Mouse (Mus musculus) forebrain, embryonic 16.5 days (tissue): Measurements from ENCODE around the gene Gm2431. TPM values are rescaled to one million over a fixed set of nuclear protein-coding genes. Genes with fewer than 3 reads are reported as not detected.
"Not testable (repeated sequence)": the region's sequence is repeated elsewhere in the genome, so short reads cannot be mapped to it uniquely, and the experiment has no call there.

ENCODE experiments used
- ATAC-seq: fragments of 200-750 bp; cut with Nextera tagmentation; 2 replicates; pipeline ENCODE4 v1.8.0; 2017; ENCODE audit warnings: mild to moderate bottlenecking, moderate library complexity
- H3K27ac ChIP-seq: fragments of 300-500 bp; sonication (generic); 2 replicates; pipeline ENCODE4 v1.5.1; 2014; ENCODE audit warnings: low read length, control low read depth
- H3K27me3 ChIP-seq: fragments of 300-500 bp; sonication (generic); replicated peaks from 2 replicates; pipeline ENCODE4 v1.6.1; 2014; ENCODE audit warnings: low read length; ENCODE audit not compliant: control insufficient read depth, insufficient read depth
- H3K36me3 ChIP-seq: fragments of 300-500 bp; sonication (generic); 2 replicates; pipeline ENCODE4 v1.6.1; 2014; ENCODE audit not compliant: control insufficient read depth, insufficient read depth
- H3K4me1 ChIP-seq: fragments of 300-500 bp; sonication (generic); replicated peaks from 2 replicates; pipeline ENCODE4 v1.6.1; 2014; ENCODE audit warnings: low read length; ENCODE audit not compliant: control insufficient read depth, insufficient read depth
- H3K4me2 ChIP-seq: fragments of 300-500 bp; sonication (generic); 2 replicates; pipeline ENCODE4 v1.6.1; 2014; ENCODE audit warnings: mild to moderate bottlenecking, low read length, control low read depth
- H3K4me3 ChIP-seq: fragments of 300-500 bp; sonication (generic); replicated peaks from 2 replicates; pipeline ENCODE4 v1.5.1; 2014; ENCODE audit warnings: mild to moderate bottlenecking, low read length, control low read depth
- H3K9ac ChIP-seq: fragments of 300-500 bp; sonication (generic); replicated peaks from 2 replicates; pipeline ENCODE4 v1.6.1; 2014; ENCODE audit warnings: low read depth, low read length, control low read depth
- H3K9me3 ChIP-seq: fragments of 300-500 bp; sonication (generic); 2 replicates; pipeline ENCODE4 v1.6.1; 2016; ENCODE audit warnings: low read length; ENCODE audit not compliant: control insufficient read depth
- WGBS: fragments of 180-500 bp; shearing (Covaris S2); extraction: QIAGEN DNeasy Blood & Tissue Kit; methylation state at CpG from one replicate; pipeline ENCODE4 v1.1.7; 2014; 5-methylcytosine and 5-hydroxymethylcytosine counted together
- polyA plus RNA-seq: library from polyadenylated mRNA; unstranded; fragments of >200 nt; fragmentation: Nextera tagmentation; extraction: Ambion mirVana; gene quantifications from 2 replicates; pipeline ENCODE4 v1.2.1, GENCODE M21; 2015

Gene Gm2431
- not detected in 2 replicates for polyA plus RNA-seq

DNA sequence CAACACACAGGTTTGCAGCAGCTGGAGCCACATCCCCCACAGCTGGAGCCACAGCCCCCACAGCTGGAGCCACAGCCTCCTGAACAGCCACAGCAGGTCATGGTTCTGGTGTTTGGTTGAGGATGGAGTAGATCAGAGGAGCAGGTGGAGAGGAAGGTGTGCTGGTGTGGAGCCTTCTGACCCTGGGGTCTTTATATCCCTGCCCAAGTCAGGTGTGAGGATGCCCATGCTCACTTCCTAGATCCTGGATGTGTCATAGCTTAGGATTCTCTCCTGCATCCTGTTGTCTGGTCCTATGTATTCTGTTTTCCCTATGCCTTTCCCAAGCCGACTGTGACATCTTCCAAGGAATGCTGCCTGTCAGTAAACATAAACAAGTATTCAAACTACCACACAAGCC lies at the start of gene Gm2431:
TSS of gene Gm2431 (minus strand) at position 101 of the 400 bp plus-strand sequence.
- H3K4me3 ChIP-seq, H3K9me3 ChIP-seq, H3K9ac ChIP-seq, H3K4me2 ChIP-seq, H3K27me3 ChIP-seq, H3K4me1 ChIP-seq, H3K36me3 ChIP-seq, ATAC-seq, H3K27ac ChIP-seq: not testable (repeated sequence)
- 55% methylated on average over 1 of the region's 1 CpGs for WGBS

DNA sequence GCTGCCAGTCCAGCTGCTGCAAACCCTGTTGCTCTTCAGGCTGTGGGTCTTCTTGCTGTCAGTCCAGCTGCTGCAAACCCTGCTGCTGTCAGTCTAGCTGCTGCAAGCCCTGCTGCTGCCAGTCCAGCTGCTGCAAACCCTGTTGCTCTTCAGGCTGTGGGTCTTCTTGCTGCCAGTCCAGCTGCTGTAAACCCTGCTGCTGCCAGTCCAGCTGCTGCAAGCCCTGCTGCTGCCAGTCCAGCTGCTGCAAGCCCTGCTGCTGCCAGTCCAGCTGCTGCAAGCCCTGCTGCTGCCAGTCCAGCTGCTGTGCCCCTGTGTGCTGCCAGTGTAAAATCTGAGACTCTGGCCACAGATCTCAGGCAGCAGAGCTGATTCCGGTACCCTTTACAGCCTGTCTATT lies 45.8 kb upstream of the Gm2431 start:
- ATAC-seq, result not testable (repeated sequence)

DNA sequence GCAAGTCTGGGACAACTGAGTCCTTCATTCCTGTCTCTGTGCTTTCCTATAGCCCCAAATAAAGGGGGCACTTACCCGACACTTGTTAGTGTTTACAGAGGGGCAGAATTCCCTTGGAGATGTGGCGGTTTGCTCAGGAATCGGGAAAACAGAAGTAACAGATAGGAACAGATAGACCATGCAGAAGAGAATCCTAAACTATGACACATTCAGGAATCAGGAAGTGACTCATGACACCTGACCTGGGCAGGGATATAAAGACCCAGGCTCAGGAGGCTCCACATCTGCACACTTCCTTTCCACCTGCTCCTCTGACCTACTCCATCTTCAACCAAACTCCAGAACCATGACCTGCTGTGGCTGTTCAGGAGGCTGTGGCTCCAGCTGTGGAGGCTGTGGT lies 45.1 kb upstream of the Gm2431 start, which contains the start of gene Krtap5-4:
TSS of gene Krtap5-4 (plus strand) at position 301 of the 400 bp plus-strand sequence.
- no peaks in the 10 kb centered on the region for H3K27me3 ChIP-seq
- no peaks in the 10 kb centered on the region for H3K4me1 ChIP-seq
- H3K27ac ChIP-seq, result no peak within 1 kb of the TSS
- H3K9ac ChIP-seq, result no peak within 1 kb of the TSS
- no peaks in the 10 kb centered on the region for H3K36me3 ChIP-seq
- H3K4me3 ChIP-seq, result no peak within 1 kb of the TSS
- 67% methylated on average over 3 of the region's 3 CpGs for WGBS
- H3K4me2 ChIP-seq, result no peak within 1 kb of the TSS
- ATAC-seq, result no peak
- no peaks in the 10 kb centered on the region for H3K9me3 ChIP-seq

More for the DNA sequence above, 45.8 kb upstream of the Gm2431 start:
- not testable (repeated sequence) for H3K27me3 ChIP-seq, H3K4me1 ChIP-seq, H3K4me2 ChIP-seq, H3K27ac ChIP-seq, H3K9me3 ChIP-seq, H3K36me3 ChIP-seq, H3K9ac ChIP-seq, H3K4me3 ChIP-seq
- 96% methylated on average over 1 of the region's 1 CpGs for whole genome bisulfite sequencing

DNA sequence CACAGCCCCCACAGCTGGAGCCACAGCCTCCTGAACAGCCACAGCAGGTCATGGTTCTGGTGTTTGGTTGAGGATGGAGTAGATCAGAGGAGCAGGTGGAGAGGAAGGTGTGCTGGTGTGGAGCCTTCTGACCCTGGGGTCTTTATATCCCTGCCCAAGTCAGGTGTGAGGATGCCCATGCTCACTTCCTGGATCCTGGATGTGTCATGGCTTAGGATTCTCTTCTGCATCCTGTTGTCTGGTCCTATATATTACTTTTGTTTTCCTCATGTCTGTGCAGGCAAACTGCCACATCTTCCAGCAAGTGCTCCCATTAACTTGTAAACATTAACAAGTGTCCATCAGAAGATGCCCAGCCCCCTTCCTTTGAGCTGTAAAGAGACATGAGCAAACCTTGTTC lies 38.9 kb upstream of the Gm2431 start, which contains the start of gene Krtap5-1:
TSS of gene Krtap5-1 (minus strand) at position 101 of the 400 bp plus-strand sequence.
- H3K27me3 ChIP-seq, ATAC-seq: not testable (repeated sequence)

DNA sequence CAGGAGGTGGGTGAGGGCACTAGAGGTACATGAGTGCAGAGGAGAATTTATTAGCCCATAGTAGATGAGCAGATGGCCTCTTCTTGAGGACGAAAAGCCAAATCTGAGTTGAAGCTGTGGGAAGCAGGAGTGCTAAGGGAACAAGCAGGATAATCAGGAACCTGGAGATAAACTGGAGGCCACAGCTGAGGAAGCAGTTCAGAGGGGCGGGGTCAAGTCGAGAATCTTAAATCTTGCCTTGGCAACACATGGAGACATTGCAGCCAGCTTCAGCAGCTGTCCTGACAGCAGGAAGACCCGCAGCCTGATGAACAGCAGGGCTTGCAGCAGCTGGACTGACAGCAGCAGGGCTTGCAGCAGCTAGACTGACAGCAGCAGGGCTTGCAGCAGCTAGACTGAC lies 38.0 kb upstream of the Gm2431 start:
- H3K4me1 ChIP-seq, H3K27me3 ChIP-seq, H3K4me2 ChIP-seq, ATAC-seq, H3K27ac ChIP-seq, H3K36me3 ChIP-seq, H3K9me3 ChIP-seq, H3K4me3 ChIP-seq, H3K9ac ChIP-seq: not testable (repeated sequence)
- WGBS, result 37% methylated on average over 4 of the region's 4 CpGs

More for the DNA sequence above, 38.9 kb upstream of the Gm2431 start, which contains the start of gene Krtap5-1:
- H3K9ac ChIP-seq, H3K27ac ChIP-seq, H3K4me2 ChIP-seq, H3K9me3 ChIP-seq, H3K4me3 ChIP-seq, H3K4me1 ChIP-seq, H3K36me3 ChIP-seq: not testable (repeated sequence)

DNA sequence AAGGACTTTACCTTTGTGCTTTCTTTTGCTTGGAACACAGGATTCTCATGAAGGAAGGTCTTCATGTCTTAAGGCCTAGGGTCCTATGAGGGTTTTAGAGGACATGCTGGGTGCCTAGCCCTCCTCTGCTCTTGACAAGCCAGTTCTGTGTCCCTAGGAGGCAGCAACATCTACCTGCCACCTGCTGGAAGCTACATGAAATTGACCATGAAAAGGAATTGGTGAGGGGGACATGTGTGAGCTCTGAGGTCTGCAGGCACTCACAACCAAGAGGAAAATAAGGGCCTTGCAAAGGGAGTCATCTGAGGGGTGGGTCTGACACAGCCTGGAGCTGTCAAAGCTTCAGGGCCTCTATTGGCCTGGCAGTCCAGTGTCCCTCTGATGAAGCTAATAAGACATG lies 37.3 kb upstream of the Gm2431 start:
- Histone ChIP-seq H3K4me1 (no peaks in the 10 kb centered on the region), H3K36me3 (no peaks in the 10 kb centered on the region), H3K9me3 (no peaks in the 10 kb centered on the region), H3K9ac (no peak overlapping the region), H3K4me2 (no peak overlapping the region), H3K4me3 (no peak overlapping the region), H3K27me3 (no peaks in the 10 kb centered on the region; the same call in 1 of the 2 replicates), H3K27ac (no peak overlapping the region)
- ATAC-seq, result no peak

DNA sequence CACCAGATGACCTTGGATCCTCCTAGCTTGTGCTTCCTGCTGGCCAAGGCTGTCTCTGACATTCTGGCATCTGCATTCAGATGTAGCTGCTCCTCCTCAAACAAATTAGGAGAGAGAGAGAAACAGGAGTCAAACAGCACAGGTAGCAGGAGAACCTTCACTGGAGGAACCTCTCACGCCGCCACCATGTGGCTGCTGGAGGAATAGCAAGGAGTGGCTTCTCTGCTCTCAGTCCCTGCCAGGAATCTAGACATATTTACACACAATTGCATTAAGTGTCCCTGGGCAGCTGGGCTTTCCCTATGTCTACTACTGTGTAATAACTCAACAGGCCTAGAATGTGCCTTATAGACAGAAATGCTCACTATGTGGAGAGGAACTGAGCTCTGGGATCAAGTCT lies 35.7 kb upstream of the Gm2431 start:
- H3K4me1 ChIP-seq, H3K9me3 ChIP-seq, H3K9ac ChIP-seq, H3K27me3 ChIP-seq, H3K4me2 ChIP-seq, H3K4me3 ChIP-seq, H3K36me3 ChIP-seq, H3K27ac ChIP-seq, ATAC-seq: not testable (repeated sequence)
- 0% methylated on average over 2 of the region's 2 CpGs for WGBS

DNA sequence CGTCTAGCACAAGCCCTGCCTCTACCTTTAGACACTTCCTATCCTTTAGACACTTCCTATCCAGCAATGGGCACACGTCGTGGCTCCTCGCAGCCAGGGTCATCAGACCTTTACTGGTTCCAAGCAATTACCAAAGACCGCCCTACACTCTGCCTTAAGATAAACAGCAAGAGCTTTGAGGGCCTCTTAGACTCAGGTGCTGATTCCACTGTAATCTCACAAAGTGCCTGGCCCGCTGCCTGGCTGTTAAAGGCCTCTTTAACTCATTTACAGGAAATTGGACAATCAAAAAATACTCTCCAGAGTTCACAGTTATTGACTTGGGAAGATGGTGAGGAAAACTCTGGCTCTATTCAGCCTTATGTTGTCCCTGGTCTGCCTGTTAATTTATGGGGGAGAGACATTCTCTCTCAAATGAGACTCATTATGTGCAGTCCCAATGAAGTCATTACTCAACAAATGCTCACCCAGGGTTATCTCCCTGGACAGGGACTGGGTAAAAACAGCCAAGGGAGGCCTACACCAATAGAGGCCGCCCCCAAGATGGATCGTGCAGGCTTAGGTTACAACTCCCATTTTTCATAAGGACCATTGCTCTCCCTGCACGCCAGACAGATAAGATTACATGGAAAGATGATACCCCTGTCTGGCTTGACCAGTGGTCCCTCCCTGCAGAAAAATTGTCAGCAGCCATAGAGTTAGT lies 27.9 kb upstream of the Gm2431 start:
- H3K27ac ChIP-seq, ATAC-seq, H3K9ac ChIP-seq, H3K36me3 ChIP-seq, H3K9me3 ChIP-seq, H3K4me2 ChIP-seq, H3K4me3 ChIP-seq: not testable (repeated sequence)
- 80% methylated on average over 9 of the region's 9 CpGs for WGBS
- Histone ChIP-seq H3K4me1 (peaks cover 12% of the 10 kb centered on the region), H3K27me3 (peaks cover 10% of the 10 kb centered on the region)

DNA sequence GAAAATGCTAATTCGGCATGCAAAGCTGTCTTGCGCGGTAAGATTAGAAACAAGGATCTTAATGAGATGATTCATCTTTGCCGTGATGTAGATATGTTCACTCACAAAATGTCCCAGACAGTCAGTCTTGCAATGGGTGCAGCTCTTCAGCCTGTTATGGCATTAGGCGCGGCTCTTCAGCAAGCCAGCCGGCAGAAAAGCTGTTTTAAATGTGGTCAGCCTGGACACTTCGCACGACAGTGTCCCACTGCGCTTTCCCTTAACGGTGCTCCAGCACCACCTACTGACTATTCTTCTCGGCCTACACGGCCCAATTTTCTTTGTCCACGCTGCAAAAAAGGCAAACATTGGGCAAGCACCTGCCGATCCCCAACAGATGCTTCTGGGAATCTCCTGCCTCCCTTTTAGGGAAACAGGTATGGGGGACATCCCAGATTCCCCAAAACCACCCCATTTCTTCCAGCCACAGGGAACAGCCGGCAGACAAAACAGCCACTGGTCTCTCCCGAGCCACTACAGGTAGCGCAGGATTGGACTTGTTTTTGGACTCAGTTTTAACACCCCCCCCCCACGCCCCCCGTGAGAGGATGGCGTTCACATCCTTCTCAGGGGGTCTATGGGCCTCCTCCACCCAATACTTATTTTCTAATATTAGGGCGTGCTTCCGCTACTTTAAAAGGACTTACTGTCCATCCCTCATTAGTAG lies 27.1 kb upstream of the Gm2431 start:
- no peaks in the 10 kb centered on the region for H3K36me3 ChIP-seq
- no peaks in the 10 kb centered on the region for H3K9me3 ChIP-seq
- H3K27ac ChIP-seq, result peak overlapping the region; percentile 63
- ATAC-seq, result peak; percentile 68
- peak overlapping the region; percentile 92 for H3K4me2 ChIP-seq
- H3K9ac ChIP-seq, result peak overlapping the region; percentile 64
- 17% methylated on average over 23 of the region's 23 CpGs for WGBS
- H3K27me3 ChIP-seq, result peaks cover 10% of the 10 kb centered on the region
- peaks cover 12% of the 10 kb centered on the region for H3K4me1 ChIP-seq
- peak overlapping the region; percentile 64 for H3K4me3 ChIP-seq
